Mouse (Mus musculus): Measurements from ENCODE around the gene Stx1b. TPM values are rescaled to one million over a fixed set of nuclear protein-coding genes. Genes with fewer than 3 reads are reported as not detected.

Stx1b gene
- 1.1 TPM for polyA plus RNA-seq (2014; fragmentation: Illumina TruSeq; extraction: RNeasy Lipid Tissue Mini Kit (QIAGEN cat#74804); ENCODE audit: low read depth, low replicate concordance)

DNA sequence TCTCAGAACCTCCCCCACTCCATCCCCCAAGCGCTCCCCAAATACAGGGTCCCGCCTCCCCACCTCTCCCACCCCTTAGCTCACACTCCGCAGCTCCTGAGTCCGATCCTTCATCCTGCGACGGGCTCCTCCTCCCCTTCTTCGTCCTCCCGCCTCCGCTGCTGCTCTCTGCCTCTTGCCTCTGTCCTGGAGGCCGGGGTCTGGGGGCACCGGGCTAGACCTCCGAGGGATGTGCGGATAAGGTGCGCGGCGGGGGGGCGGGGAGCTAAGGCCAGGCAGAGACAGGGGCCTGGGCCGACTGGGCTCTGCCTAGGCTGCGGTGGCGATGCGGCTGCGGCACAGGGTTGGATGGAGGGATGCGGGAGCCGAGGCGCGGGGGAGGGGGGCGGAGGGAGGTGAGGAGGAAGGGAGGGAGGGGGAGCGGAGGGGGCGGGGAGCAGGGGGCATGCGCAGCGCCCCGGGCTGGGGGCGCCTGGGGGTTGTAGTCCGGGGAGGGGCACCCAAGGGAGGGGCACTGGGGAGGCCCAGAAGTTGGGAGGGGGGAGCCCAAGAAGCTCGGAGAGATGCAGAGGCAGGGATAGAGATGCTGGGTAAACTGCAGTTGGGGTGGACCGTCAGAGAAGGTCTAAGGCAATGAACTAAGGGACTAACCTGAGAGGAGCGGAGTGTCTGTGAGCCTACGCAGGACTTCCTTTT, at the start of gene Stx1b, which contains the start of gene Stx4a:
TSS of gene Stx1b (minus strand) at position 374 of the 696 bp plus-strand sequence.
TSS of gene Stx4a (plus strand) at position 119 of the 696 bp plus-strand sequence.

GRCm38 (mm10) chr7:127800435-127801009, 23.8 kb downstream of the Stx1b start, which contains the start of gene Hsd3b7:
TSS of gene Hsd3b7 (plus strand) at chr7:127800604.

GRCm38 (mm10) chr7:127785308-127785707, 39.0 kb downstream of the Stx1b start, which contains the start of gene Gm49388:
TSS of gene Gm49388 (plus strand) at chr7:127785608.

DNA sequence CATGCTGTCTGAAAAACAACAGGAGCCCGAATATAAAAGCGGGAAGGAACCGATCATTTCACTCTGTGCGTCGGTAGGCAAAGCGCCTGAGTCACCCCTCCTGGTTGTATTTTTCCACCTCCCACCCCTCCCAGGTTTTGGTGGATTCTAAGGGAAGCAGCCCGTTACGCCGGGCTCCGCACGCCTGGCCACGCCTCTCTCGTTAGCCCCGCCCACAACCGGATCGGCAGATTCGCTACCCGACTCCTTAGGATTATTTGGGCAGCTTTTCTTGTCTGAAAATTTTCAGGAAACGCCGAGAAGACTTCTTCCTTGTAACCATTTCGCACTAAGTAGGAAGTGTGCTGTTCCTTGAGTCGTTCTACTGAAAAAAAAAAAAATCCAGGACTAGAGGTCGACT, 47.9 kb downstream of the Stx1b start, which contains the start of gene Setd1a:
TSS of gene Setd1a (plus strand) at position 245 of the 400 bp plus-strand sequence.

DNA sequence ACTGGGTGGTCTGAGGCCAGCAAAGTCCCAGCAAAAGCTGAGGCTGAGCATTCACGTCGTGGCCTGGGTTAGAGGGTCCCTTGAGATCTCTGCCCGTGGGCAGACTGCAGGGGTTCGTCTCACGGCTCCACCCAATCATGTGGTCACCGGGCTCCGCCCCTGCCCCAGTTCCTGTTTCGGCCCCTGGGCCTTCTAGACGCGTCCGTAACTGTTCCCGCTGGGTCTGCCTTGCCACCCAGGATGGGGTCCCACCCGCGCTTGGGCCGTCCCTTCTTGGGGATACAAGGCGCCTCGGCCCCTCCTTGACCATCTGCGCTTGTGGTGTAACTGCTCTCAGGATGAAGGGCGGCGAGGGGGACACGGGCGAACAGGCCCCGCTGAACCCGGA, 54.7 kb downstream of the Stx1b start, which contains the start of gene Orai3:
TSS of gene Orai3 (plus strand) at position 165 of the 388 bp plus-strand sequence.

Other genes starting within 250 kb of the Stx1b start
- gene Ccdc189, start 236.0 kb downstream of the Stx1b start, polyA plus RNA-seq (2014; fragmentation: Illumina TruSeq; extraction: RNeasy Lipid Tissue Mini Kit (QIAGEN cat#74804); ENCODE audit: low read depth, low replicate concordance) = 10.8 TPM
- 30.3 TPM for gene Rnf40, start 235.8 kb downstream of the Stx1b start, polyA plus RNA-seq (2014; fragmentation: Illumina TruSeq; extraction: RNeasy Lipid Tissue Mini Kit (QIAGEN cat#74804); ENCODE audit: low read depth, low replicate concordance)
- gene Zfp629, start 208.8 kb downstream of the Stx1b start, polyA plus RNA-seq (2014; fragmentation: Illumina TruSeq; extraction: RNeasy Lipid Tissue Mini Kit (QIAGEN cat#74804); ENCODE audit: low read depth, low replicate concordance) = 19.1 TPM
- 20.2 TPM for gene Bcl7c, start 115.6 kb downstream of the Stx1b start, polyA plus RNA-seq (2014; fragmentation: Illumina TruSeq; extraction: RNeasy Lipid Tissue Mini Kit (QIAGEN cat#74804); ENCODE audit: low read depth, low replicate concordance)
- gene Ctf1, start 111.8 kb downstream of the Stx1b start, polyA plus RNA-seq (2014; fragmentation: Illumina TruSeq; extraction: RNeasy Lipid Tissue Mini Kit (QIAGEN cat#74804); ENCODE audit: low read depth, low replicate concordance) = 10.0 TPM
- gene Ctf2, start 92.4 kb downstream of the Stx1b start, polyA plus RNA-seq (2014; fragmentation: Illumina TruSeq; extraction: RNeasy Lipid Tissue Mini Kit (QIAGEN cat#74804); ENCODE audit: low read depth, low replicate concordance) = not detected
- 3.5 TPM for gene Fbxl19, start 80.0 kb downstream of the Stx1b start, polyA plus RNA-seq (2014; fragmentation: Illumina TruSeq; extraction: RNeasy Lipid Tissue Mini Kit (QIAGEN cat#74804); ENCODE audit: low read depth, low replicate concordance)
- 27.5 TPM for gene Orai3, start 54.7 kb downstream of the Stx1b start, polyA plus RNA-seq (2014; fragmentation: Illumina TruSeq; extraction: RNeasy Lipid Tissue Mini Kit (QIAGEN cat#74804); ENCODE audit: low read depth, low replicate concordance)
- gene Setd1a, start 47.9 kb downstream of the Stx1b start, polyA plus RNA-seq (2014; fragmentation: Illumina TruSeq; extraction: RNeasy Lipid Tissue Mini Kit (QIAGEN cat#74804); ENCODE audit: low read depth, low replicate concordance) = 13.0 TPM
- gene Gm49388, start 38.9 kb downstream of the Stx1b start, polyA plus RNA-seq (2014; fragmentation: Illumina TruSeq; extraction: RNeasy Lipid Tissue Mini Kit (QIAGEN cat#74804); ENCODE audit: low read depth, low replicate concordance) = not detected
- 31.7 TPM for gene Hsd3b7, start 23.9 kb downstream of the Stx1b start, polyA plus RNA-seq (2014; fragmentation: Illumina TruSeq; extraction: RNeasy Lipid Tissue Mini Kit (QIAGEN cat#74804); ENCODE audit: low read depth, low replicate concordance)
- gene Stx4a, start 255 bp downstream of the Stx1b start, polyA plus RNA-seq (2014; fragmentation: Illumina TruSeq; extraction: RNeasy Lipid Tissue Mini Kit (QIAGEN cat#74804); ENCODE audit: low read depth, low replicate concordance) = 107 TPM
- gene Zfp646, start 51.7 kb upstream of the Stx1b start, polyA plus RNA-seq (2014; fragmentation: Illumina TruSeq; extraction: RNeasy Lipid Tissue Mini Kit (QIAGEN cat#74804); ENCODE audit: low read depth, low replicate concordance) = 12.2 TPM
- gene Zfp668, start 52.3 kb upstream of the Stx1b start, polyA plus RNA-seq (2014; fragmentation: Illumina TruSeq; extraction: RNeasy Lipid Tissue Mini Kit (QIAGEN cat#74804); ENCODE audit: low read depth, low replicate concordance) = 3.6 TPM
- gene Prss53, start 66.4 kb upstream of the Stx1b start, polyA plus RNA-seq (2014; fragmentation: Illumina TruSeq; extraction: RNeasy Lipid Tissue Mini Kit (QIAGEN cat#74804); ENCODE audit: low read depth, low replicate concordance) = 2.9 TPM
- gene Gm21974, start 70.9 kb upstream of the Stx1b start, polyA plus RNA-seq (2014; fragmentation: Illumina TruSeq; extraction: RNeasy Lipid Tissue Mini Kit (QIAGEN cat#74804); ENCODE audit: low read depth, low replicate concordance) = not detected
- gene Vkorc1, start 71.1 kb upstream of the Stx1b start, polyA plus RNA-seq (2014; fragmentation: Illumina TruSeq; extraction: RNeasy Lipid Tissue Mini Kit (QIAGEN cat#74804); ENCODE audit: low read depth, low replicate concordance) = 36.8 TPM
- 90.4 TPM for gene Bckdk, start 79.5 kb upstream of the Stx1b start, polyA plus RNA-seq (2014; fragmentation: Illumina TruSeq; extraction: RNeasy Lipid Tissue Mini Kit (QIAGEN cat#74804); ENCODE audit: low read depth, low replicate concordance)
- 23.7 TPM for gene Kat8, start 88.0 kb upstream of the Stx1b start, polyA plus RNA-seq (2014; fragmentation: Illumina TruSeq; extraction: RNeasy Lipid Tissue Mini Kit (QIAGEN cat#74804); ENCODE audit: low read depth, low replicate concordance)
- gene Prss8, start 105.6 kb upstream of the Stx1b start, polyA plus RNA-seq (2014; fragmentation: Illumina TruSeq; extraction: RNeasy Lipid Tissue Mini Kit (QIAGEN cat#74804); ENCODE audit: low read depth, low replicate concordance) = not detected
- 16.2 TPM for gene Prss36, start 122.2 kb upstream of the Stx1b start, polyA plus RNA-seq (2014; fragmentation: Illumina TruSeq; extraction: RNeasy Lipid Tissue Mini Kit (QIAGEN cat#74804); ENCODE audit: low read depth, low replicate concordance)
- gene Fus, start 142.9 kb upstream of the Stx1b start, polyA plus RNA-seq (2014; fragmentation: Illumina TruSeq; extraction: RNeasy Lipid Tissue Mini Kit (QIAGEN cat#74804); ENCODE audit: low read depth, low replicate concordance) = 387 TPM
- 15.1 TPM for gene Pycard, start 169.3 kb upstream of the Stx1b start, polyA plus RNA-seq (2014; fragmentation: Illumina TruSeq; extraction: RNeasy Lipid Tissue Mini Kit (QIAGEN cat#74804); ENCODE audit: low read depth, low replicate concordance)
- 255 TPM for gene Trim72, start 179.4 kb upstream of the Stx1b start, polyA plus RNA-seq (2014; fragmentation: Illumina TruSeq; extraction: RNeasy Lipid Tissue Mini Kit (QIAGEN cat#74804); ENCODE audit: low read depth, low replicate concordance)
- 2.3 TPM for gene Itgam, start 238.1 kb upstream of the Stx1b start, polyA plus RNA-seq (2014; fragmentation: Illumina TruSeq; extraction: RNeasy Lipid Tissue Mini Kit (QIAGEN cat#74804); ENCODE audit: low read depth, low replicate concordance)
- gene Gm49368, start 238.1 kb upstream of the Stx1b start, polyA plus RNA-seq (2014; fragmentation: Illumina TruSeq; extraction: RNeasy Lipid Tissue Mini Kit (QIAGEN cat#74804); ENCODE audit: low read depth, low replicate concordance) = not detected

Measured in heart, adult 10 weeks (tissue).